Mouse (Mus musculus): ENCODE data around the gene Rbm5.

Rbm5 gene

GRCm38 (mm10) chr9:107734567-107734971, 36.2 kb downstream of the Rbm5 start:
- no peak for DNase-seq (ENCODE audit: low spot score)

- no peak for DNase-seq (ENCODE audit: low spot score)
Observed at GRCm38 (mm10) chr9:107729709-107730108, 41.1 kb downstream of the Rbm5 start.

DNA sequence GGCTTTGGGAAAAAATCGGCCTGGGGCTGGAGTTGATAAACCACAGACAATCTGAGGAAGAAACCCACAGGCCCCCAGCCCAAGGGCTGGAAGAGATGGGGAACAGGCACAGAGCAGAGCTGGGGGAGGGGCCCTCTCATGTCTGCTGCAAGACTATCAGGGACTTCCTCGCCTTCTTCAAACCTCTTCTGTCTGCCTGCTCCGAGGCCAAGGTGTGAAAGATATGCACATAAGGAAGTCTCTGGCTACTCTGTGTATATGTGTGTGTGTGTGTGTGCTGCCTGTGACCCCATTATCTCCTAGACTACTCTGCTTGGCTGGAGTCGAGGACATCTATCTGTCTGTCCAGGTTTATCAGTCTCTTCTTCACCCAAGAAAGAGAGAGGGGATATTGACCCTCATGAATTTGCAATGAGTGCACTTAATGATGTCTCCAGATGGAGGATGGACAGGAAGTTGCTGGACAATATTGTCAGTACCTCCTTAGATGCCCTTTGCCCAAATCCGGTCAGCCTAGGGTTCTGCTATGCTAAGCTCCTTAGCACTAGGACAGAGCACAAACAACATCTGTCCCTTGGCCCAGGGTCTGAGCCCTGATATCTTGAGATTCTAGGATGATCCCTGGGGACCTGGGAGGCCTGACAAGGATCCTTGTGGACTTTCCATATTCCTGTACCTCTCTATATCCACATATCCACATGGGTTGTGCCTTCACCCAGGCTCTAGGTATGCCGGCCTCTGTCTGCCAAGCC, 41.7 kb downstream of the Rbm5 start:
- DNase-seq (ENCODE audit: low spot score), result no peak

- no peak for DNase-seq (ENCODE audit: low spot score)
Observed at GRCm38 (mm10) chr9:107727041-107727440, 43.8 kb downstream of the Rbm5 start.

- DNase-seq (ENCODE audit: low spot score), result no peak
Observed at GRCm38 (mm10) chr9:107724796-107725195, 46.0 kb downstream of the Rbm5 start.

GRCm38 (mm10) chr9:107723794-107724531, 46.8 kb downstream of the Rbm5 start:
- no peak for DNase-seq (ENCODE audit: low spot score)

DNA sequence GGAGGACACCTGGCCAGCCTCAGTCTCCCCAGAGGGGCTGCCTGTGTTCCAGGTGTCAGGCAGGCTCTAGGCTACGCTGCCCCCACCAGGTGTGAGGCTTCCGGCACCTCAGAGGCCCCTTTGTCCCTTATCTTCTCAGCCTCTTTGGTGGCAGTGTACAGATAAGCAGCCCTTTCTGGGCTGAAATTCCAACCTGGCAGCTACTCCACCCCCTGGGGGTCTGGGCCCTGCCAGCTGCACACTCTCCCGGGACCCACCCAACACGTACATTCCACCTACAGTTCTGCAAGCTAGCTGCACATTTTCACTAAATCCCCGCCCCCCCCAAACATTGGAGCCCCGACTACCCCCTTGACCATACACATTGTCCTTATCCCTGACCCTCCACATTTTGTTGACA, 47.5 kb downstream of the Rbm5 start:
- no peak for DNase-seq (ENCODE audit: low spot score)

- DNase-seq (ENCODE audit: low spot score), result no peak
Observed at GRCm38 (mm10) chr9:107718781-107719540, 51.8 kb downstream of the Rbm5 start.

- no peak for DNase-seq (ENCODE audit: low spot score)
Observed at GRCm38 (mm10) chr9:107716951-107717350, 53.8 kb downstream of the Rbm5 start.

DNA sequence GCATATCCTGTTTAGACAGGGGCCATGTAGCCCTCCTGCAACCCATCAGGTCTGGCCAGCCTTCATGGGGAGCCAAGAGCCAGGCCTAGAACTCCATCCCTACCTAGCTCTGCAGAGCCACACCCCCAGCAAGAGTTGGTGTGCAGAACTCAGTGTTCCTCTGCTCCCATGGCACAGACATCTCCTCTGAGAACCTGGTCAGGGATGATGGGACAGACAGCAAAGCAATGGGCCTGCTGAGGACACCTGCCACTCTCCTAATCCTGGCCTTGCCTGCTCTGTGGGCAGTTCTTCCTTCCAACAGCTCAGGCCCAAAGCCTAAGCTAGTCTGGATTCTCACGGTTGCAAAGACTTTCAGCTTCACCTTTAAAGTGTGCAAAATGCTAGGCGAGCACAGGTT, 55.2 kb downstream of the Rbm5 start:
- no peak for DNase-seq (ENCODE audit: low spot score)

DNA sequence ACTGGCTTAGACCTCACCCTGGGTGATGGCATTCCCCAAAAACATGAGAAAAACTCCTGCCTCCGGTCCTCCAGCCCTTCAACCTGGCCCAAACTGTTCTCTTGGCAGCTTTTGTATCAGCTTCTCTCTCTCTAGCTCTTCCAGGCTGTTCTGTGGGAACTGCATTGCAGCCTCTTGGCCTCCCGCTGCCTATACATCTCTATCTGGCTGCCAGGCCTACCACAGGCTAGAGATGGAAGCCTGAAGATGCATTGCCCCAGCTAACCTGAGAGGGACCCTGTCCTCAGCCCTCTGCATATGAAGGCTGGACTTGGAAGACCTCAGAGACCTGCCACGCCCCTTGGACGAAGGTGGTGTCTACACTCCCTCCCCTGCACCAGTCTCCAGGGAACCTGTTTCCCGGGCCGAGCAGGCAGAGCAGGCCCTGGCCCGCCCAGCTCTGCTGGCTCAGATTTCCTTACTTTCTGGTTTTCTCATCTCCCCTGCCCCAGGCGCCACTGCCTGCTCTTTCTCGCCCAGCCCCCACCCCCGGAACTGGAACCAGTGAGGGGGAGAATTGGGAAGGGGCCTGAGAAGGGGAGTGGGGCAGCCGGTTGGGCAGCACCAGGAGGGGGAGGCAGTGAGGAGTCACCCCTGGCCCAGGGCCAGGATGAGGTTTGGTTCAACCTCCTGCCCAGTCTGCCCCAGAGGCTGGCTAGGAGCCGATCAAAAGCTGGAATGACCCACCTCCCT, 56.4 kb downstream of the Rbm5 start:
- no peak for DNase-seq (ENCODE audit: low spot score)

DNA sequence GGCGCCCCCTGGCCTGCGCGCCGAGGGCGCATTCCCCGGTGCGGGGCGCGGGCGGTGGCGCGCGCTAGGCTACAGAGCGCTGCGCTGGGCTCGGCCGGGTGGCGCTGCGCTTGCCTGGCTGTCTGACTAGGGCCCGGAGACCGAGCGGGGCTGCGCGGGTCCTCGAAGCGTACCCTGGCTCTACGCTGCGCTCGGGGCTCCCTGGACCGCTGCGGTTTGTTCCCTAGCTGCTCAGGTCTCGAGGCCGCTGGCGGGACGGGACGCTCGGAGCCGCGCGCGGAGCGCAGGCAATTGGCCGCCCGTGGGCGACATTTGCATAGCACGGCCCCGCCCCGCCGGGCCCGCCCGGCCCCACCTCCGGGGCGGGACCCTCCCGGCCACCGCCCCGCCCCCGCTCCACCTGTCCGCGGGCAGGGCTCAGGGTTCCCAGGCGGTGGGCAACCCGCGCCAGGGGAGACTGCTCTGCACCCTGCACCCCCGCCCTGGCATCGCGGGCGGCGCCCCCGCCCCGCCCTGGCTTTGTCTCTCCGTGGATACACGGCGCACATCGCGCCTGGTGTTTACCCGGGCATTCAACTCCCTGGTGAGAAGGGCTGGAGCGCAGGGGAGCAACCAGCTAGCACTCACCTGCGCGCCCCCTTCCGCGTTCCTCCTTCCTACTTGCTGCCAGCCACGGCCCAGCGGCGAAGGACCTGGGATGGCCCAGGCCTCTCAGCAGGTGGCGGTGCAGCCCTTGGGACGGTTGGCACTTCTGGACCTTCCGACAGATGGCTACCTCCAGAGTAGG, 60.9 kb downstream of the Rbm5 start, which contains the start of gene Sema3f:
Gene Sema3f (minus strand): TSS at position 779 of the 787 bp plus-strand sequence.
- DNase-seq (ENCODE audit: low spot score), result peak; percentile 50

DNA sequence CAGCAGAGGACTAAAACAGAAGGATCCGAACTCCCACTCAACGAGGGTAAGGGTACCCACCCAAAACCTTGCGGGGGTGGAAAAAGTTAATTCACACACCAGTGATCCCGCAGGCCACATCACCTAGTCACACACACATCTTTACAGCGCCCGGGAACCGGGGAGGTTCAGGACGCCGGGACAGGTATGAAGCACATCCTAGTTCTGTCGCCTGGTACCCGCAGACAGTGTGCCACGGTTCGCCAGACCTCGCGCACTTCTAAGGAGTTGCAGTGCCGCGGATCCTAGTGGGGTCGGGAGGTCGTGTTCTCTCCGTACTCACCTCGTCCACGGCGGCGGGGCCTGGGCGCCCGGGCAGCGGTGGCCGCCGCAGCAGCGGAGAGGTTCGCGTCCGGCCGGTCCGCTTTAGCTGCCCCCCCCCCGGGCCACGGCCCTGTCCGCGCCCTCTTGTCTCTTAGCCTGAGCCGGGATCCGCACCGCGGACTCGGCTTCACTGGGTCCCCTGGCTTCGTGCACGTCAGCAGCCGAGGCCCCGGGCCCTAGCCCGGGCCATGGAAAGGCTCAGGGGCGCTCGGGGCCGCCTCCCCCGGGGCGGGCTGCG, 61.6 kb downstream of the Rbm5 start:
- no peak for DNase-seq (ENCODE audit: low spot score)

DNA sequence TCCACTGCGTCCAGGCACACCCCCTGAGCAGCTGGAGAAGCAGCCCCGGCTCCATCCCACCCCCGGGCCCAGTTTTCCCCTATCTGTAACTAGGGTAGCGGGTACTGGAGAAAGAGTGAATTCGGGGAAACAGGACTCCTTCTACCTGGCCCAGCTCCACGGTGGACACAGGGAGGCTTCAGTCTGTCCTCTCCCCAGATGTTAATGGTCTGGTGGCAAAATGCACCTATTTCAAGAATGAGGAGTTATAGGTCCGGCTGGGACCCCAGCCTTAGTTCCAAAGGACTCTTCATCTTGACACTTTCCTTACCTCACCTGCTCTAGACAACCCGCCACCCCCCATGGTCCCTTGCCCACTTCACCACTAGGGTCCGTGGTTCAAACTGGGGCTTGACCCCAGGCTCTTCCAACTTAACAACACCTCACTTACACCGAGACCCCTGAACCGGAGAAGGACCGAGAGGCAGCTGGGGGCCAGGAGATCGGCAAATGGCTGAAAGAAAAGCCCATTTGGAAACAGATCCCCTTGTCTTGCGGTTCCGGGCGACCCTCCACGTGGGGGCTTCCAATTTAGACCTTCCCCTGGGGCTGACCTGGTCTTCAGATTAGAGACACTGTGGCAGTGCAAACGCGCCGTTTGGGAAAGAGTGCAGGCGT, 62.2 kb downstream of the Rbm5 start:
- DNase-seq (ENCODE audit: low spot score), result no peak

DNA sequence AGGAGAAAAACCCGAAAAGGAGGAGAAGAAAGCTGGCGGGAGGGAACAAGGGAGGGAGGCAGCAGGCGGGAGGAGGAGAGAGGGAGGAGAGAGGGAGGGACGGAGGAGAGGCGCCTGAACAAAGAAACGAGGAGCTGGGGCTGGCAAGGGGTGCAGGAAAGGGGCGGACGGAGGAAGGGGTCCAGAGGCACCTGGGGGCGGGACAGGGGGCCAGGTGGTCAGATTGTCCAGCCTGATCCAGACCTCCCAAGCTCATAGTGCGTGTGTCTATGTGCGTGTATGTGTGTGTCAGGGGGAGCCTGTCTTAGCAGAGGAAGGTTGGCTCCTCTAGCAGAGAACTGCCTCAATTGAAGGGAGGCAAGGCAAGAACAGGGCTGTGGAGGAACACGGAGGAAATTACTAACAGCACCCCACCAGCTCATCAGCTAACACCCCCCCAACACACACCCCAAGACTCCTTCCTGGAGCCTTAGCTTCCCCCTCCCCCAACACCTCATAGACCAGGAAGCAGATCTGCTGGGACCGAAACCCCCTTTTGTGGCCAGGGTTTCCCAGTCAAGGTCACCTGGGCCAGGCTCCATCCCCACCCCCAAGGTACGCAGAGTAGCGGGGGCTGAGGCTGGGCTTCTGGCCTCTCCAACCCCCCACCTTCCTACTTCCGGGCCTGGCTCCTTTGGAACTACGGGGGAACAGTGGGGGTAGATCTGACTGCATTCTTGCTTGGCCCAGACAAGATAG, 62.9 kb downstream of the Rbm5 start:
- no peak for DNase-seq (ENCODE audit: low spot score)

GRCm38 (mm10) chr9:107706781-107707211, 64.0 kb downstream of the Rbm5 start:
- DNase-seq (ENCODE audit: low spot score), result no peak

- no peak for DNase-seq (ENCODE audit: low spot score)
Observed at GRCm38 (mm10) chr9:107703337-107704122, 67.3 kb downstream of the Rbm5 start.

GRCm38 (mm10) chr9:107702606-107703185, 68.1 kb downstream of the Rbm5 start:
- no peak for DNase-seq (ENCODE audit: low spot score)

Data from spleen, adult 12 weeks (tissue).